Mouse (Mus musculus): ENCODE measurements around the gene Kirrel3.

Kirrel3 gene

DNA sequence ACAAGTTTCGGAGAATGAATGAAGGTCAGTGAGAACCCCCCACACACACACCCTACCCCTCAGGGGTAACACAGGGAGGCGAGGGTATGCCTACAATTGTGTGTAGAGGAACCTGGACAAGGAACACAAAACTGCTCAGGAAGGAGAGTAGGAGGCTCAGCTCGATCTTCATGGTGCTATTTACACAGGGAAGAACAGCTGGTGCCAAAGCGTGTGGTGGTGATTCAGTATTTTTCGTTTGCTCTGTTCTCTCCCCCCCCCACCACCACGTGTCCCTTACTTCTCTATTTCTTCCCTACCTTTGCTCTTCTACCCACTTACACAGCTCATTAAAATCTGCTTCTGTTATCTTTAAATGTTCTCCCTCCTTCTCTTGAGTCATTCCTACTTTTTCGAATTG is 426.1 kb downstream of the Kirrel3 start:
- DNase-seq, result no peak

- DNase-seq, result no peak
These were observed 426.7 kb downstream of the Kirrel3 start for GRCm38 (mm10) chr9:34912273-34912972.

GRCm38 (mm10) chr9:34912996-34913395 is 427.3 kb downstream of the Kirrel3 start:
- DNase-seq, result no peak

GRCm38 (mm10) chr9:34918976-34919375 is 433.3 kb downstream of the Kirrel3 start:
- DNase-seq, result no peak

DNA sequence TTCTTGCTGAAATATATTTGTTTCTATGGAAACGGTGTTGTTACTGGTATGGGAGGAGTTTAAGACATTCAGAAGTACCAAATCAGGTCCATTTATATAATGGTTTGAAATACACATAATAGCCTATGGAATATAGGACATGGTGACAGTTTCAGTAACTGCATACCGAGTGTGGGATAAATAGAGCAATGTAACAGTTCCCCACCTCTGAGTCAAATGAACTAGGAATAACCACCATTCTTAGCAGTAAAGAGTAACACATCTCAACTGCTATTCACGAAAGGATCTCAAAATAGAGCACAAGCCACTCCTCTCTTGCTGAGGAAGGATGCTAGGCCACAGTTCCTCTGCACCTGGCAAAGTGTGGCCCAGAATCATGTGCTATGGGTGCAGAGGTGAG is 434.4 kb downstream of the Kirrel3 start:
- DNase-seq, result no peak

DNA sequence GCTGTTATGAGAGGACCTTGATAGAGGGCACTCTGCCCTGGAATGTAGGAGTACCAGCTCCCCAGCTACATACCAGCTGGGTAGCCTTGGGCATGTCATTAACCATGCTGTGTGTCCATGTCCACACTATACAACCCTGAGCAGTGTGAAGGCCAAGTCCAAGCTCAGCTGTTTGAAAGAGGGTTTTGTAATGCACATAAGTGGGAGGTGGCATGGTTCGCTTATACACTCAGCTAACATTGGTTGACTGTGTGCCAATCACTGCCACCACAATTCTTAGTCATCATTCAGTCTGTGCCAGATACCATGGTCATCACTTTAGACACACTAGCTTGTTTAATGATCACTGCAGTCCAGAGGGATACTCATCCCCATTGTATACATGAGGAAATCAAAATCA is 436.2 kb downstream of the Kirrel3 start:
- no peak for DNase-seq

GRCm38 (mm10) chr9:34922716-34923115 is 437.0 kb downstream of the Kirrel3 start:
- DNase-seq, result no peak

- no peak for DNase-seq
These were observed 437.6 kb downstream of the Kirrel3 start for GRCm38 (mm10) chr9:34923134-34923931.

GRCm38 (mm10) chr9:34925616-34926015 is 439.9 kb downstream of the Kirrel3 start:
- no peak for DNase-seq

DNA sequence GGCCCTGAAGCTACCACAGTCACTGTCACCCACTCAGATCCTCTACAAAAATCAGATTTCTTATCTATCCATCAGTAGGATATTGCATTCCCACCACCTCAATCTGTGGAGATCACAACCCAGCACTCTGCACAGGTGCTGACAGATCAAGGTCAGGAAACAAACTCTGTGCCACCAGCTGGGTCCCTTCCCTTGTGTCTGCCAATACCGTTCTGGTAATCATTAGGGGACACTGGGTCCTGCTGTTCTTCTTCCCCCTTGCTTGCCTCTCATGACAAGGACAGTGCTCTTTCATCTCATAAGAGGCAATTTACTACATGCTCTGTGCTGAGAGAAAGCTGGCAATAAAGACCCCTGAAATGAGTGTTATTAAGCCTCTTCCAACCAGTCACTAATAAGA is 444.7 kb downstream of the Kirrel3 start:
- no peak for DNase-seq

DNA sequence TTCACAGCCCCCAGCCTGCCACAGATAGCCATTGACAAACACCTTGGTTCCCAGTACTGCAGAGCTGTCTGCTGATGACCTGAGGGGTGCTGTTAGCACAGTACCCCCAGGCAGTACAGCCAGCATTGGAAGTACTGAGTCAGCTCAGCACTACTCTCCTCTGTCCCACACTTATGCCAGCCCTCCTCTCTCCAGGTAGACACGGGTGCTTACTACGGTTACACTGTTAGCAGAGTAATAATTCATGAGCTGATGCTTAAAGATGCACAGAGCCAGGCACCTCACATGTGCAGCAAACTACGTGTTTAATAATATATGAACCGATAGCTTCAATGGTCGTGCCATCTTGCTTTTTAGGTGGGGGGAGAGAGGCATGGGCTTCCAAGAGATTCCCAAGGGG is 452.4 kb downstream of the Kirrel3 start:
- DNase-seq, result no peak

GRCm38 (mm10) chr9:34939621-34940020 is 453.9 kb downstream of the Kirrel3 start:
- no peak for DNase-seq

- no peak for DNase-seq
These were observed 456.6 kb downstream of the Kirrel3 start for GRCm38 (mm10) chr9:34942122-34942831.

DNA sequence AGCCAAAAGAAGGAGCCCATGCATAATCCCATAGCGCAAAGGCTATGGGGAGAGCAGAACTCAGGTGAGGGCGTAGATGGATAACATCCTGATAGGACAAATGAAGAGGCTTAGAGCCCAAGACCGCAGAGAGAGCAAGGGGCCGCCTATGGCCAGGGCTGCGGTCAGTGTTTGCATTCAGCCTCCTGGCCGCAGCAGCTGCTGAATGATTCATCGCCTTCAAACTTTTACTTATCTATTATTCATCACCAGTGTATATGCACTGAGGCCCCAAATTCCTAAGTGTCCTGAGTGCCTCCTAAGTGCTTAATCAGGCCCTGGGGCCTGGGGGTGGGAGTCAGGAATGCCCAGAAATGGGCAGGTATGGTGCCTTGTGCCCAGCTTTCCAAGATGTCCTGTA is 457.3 kb downstream of the Kirrel3 start:
- no peak for DNase-seq

DNA sequence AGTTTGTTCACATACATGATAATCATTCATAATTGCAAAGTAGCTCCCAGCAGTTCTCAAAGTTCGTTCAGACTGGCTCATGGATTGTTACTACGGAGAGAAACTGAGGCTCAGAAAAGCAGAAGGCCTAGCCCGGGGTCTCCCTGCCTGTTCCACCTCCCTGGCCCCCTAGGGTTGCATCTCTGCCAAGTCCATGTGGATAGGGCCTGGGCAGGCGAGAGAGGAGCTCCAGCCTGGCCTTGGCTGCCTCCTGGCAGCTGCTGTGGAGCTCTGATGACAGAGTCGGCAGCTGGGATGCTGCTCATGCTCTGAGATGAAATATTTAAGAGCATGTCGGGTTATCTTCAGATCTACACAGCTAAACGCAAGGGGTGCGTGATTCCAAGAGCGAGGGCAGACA is 459.6 kb downstream of the Kirrel3 start:
- no peak for DNase-seq

DNA sequence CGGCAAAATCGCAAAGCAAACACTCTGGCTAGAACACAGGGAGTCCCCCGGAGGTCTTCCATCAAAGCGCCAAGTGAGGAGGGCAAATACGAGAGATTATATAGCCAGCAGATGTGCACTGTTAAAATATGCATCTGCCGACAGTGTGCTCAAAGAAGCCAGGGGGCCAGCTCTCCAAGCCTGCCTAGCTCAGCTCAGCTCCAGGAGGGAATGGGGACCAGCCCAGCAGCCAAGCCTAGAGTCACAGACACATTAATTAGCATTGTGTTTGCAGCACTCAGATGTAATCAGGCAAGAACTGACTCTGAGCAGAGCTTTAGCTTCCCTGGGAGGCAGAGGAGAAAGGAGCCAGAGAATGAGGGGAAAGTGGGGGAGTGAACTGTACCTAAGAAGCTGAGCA is 461.6 kb downstream of the Kirrel3 start:
- no peak for DNase-seq

- DNase-seq, result no peak
These were observed 462.0 kb downstream of the Kirrel3 start for GRCm38 (mm10) chr9:34947717-34948116.

DNA sequence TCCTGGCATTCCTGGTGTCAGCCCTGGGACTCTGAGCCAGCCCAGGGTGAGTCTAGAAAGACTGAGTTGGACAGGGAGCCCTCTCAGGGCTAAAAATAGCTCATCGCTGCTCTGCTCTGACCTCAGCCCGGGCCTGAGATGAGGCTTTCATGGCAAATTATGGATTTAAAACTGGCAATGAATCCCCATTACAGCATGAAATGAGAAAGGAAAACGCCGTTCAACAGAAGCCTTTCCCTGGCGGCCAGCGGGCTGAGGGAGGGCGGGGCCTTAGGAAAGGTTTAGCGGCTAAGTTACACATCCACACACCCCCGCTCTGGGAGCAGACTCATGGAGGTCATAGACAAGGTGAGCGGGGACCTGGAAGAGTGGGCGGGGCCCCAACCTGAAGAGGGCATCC is 467.7 kb downstream of the Kirrel3 start:
- no peak for DNase-seq

GRCm38 (mm10) chr9:34954212-34954611 is 468.5 kb downstream of the Kirrel3 start:
- DNase-seq, result peak in 1 of 2 experiments; percentile 2

- no peak for DNase-seq
These were observed 470.8 kb downstream of the Kirrel3 start for GRCm38 (mm10) chr9:34956512-34956911.

GRCm38 (mm10) chr9:34957691-34958090 is 472.0 kb downstream of the Kirrel3 start:
- no peak for DNase-seq

GRCm38 (mm10) chr9:34958183-34958830 is 472.6 kb downstream of the Kirrel3 start:
- DNase-seq, result no peak

DNA sequence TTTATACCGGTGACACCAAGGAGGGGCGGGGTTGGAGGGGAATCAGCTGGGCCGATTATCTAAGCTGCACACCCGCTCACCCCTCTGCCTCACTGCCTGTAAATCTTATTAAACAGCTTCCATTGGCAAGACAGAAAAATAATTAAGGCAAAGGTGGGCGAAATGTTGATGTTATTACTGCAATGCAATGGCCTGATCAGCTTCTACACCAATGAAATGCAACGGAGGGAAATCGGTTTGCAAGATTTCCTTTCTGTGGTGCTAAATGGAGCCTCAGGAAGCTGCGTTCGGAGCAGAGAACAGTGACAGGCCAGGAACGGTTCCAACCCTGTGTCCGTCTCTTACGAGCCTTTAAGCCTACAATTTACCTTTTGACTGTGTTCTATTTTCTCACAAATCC is 475.0 kb downstream of the Kirrel3 start:
- DNase-seq, result no peak
